Mouse (Mus musculus) heart, postnatal 0 days (tissue): ENCODE data around the gene Slc26a1. TPM values are rescaled to one million over a fixed set of nuclear protein-coding genes. Genes with fewer than 3 reads are reported as not detected.
A peak's percentile ranks its signal among the peaks of the same experiment; 100 is the strongest.

Source experiments
- ATAC-seq: fragments of 200-750 bp; cut with Nextera tagmentation; 2 replicates; pipeline ENCODE4 v1.8.0; 2017; ENCODE audit warnings: low read depth, moderate number of reproducible peaks, moderate library complexity; ENCODE audit not compliant: insufficient read depth
- DNase-seq: peaks from one replicate; pipeline ENCODE4 v3.0.0-alpha.2; 2016; ENCODE audit warnings: low spot score
- H3K27ac ChIP-seq: fragments of 300-500 bp; sonication (generic); 2 replicates; pipeline ENCODE4 v1.5.1; 2014; ENCODE audit warnings: low read depth, mild to moderate bottlenecking
- H3K27me3 ChIP-seq: fragments of 300-500 bp; sonication (generic); 2 replicates; pipeline ENCODE4 v1.6.1; 2014; ENCODE audit warnings: low read length, mixed read lengths; ENCODE audit not compliant: control insufficient read depth, insufficient read depth
- H3K36me3 ChIP-seq: fragments of 300-500 bp; sonication (generic); replicated peaks from 2 replicates; pipeline ENCODE4 v1.6.1; 2014; ENCODE audit warnings: low read length, mixed read lengths; ENCODE audit not compliant: control insufficient read depth, insufficient read depth
- H3K4me1 ChIP-seq: fragments of 300-500 bp; sonication (generic); 2 replicates; pipeline ENCODE4 v1.6.1; 2014; ENCODE audit warnings: antibody characterized with exemption; ENCODE audit not compliant: control insufficient read depth, insufficient read depth
- H3K4me2 ChIP-seq: fragments of 300-500 bp; sonication (generic); 2 replicates; pipeline ENCODE4 v1.6.1; 2014; ENCODE audit warnings: low read depth, mild to moderate bottlenecking, low read length, moderate library complexity
- H3K4me3 ChIP-seq: fragments of 300-500 bp; sonication (generic); 2 replicates; pipeline ENCODE4 v1.5.1; 2014; ENCODE audit warnings: low read depth, low read length
- H3K9ac ChIP-seq: fragments of 300-500 bp; sonication (generic); replicated peaks from 2 replicates; pipeline ENCODE4 v1.6.1; 2014; ENCODE audit warnings: low read depth, low read length, mixed read lengths
- H3K9me3 ChIP-seq: fragments of 300-500 bp; sonication (generic); replicated peaks from 2 replicates; pipeline ENCODE4 v1.6.1; 2016; ENCODE audit warnings: low read length; ENCODE audit not compliant: control insufficient read depth
- CTCF ChIP-seq: IDR thresholded peaks from 2 replicates; pipeline ENCODE4 v1.5.1; 2016; ENCODE audit warnings: antibody characterized with exemption, control low read depth, low read depth
- EP300 ChIP-seq: IDR thresholded peaks from 2 replicates; pipeline ENCODE4 v1.6.1; 2016; ENCODE audit warnings: antibody characterized with exemption, low read depth
- WGBS: fragments of 180-500 bp; shearing (Covaris S2); extraction: QIAGEN DNeasy Blood & Tissue Kit; methylation state at CpG from one replicate; pipeline ENCODE4 v1.1.7; 2014; 5-methylcytosine and 5-hydroxymethylcytosine counted together
- polyA plus RNA-seq: library from polyadenylated mRNA; unstranded; fragments of >200 nt; fragmentation: Nextera tagmentation; extraction: Ambion mirVana; gene quantifications from 2 replicates; pipeline ENCODE4 v1.2.1, GENCODE M21; 2015
- total RNA-seq: library from RNA; depleted of rRNA; stranded (reverse); fragments of >200 nt; gene quantifications from 2 replicates; pipeline ENCODE4 v1.2.3, GENCODE M21; 2014; ENCODE audit warnings: low replicate concordance

Slc26a1 gene
- total and polyA plus RNA-seq, 2 experiments from 2014 or later: 0.08 to 0.23 TPM

DNA sequence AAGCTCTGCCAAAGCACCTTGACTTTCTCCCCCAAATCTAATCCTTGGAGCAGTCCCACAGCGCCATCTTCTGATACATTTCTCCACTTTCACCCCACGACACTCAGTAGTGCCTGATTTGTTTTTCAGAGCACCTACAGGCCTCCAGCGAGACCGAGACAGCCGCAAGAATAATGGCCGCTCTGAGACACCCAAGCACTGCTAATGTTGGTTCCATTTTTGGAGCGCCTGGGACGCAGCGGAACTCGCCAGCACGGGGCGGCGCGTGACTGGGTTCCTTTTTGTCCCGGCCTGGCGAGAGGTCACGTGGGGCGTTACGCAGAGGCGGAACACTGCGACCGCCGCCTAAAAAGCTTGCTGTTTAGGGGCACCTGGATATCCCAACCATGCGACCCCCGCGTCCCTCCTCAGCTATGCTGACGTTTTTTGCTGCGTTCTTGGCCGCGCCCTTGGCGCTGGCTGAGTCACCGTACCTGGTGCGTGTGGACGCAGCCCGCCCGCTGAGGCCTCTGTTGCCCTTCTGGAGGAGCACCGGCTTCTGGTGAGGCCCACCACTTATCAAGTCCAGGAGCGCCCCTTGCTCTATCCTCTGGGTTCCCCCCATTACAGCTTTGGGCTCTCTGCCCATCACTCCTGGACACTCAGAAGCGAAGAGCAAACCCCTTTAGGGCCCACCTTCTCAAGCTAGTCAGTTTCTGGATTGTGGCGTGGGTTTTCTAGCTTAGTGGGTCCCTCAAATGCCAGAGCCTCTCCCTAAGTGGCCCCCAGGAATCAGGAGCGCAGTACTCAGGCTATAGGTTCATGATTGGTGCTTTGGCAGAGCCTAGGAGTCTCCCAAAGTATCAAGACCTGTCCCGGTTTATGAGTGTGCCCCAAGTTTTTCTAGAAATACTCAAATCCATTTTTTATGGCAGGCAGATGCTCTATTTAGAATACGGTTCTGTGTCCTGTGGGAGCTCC lies 6.1 kb downstream of the Slc26a1 start, which contains the start of gene Dgkq:
TSS of gene Dgkq (minus strand) at position 696 of the 960 bp plus-strand sequence.
- peak; percentile 89 for ATAC-seq
- Histone ChIP-seq H3K36me3 (peaks cover 10% of the 10 kb centered on the region; the same call in 1 of the 2 replicates), H3K9me3 (no peaks in the 10 kb centered on the region), H3K27ac (peak within 1 kb of the TSS; percentile 91), H3K4me1 (peaks cover 19% of the 10 kb centered on the region; the same call in 1 of the 2 replicates), H3K4me2 (peak within 1 kb of the TSS; percentile 69), H3K9ac (peak within 1 kb of the TSS; percentile 69), H3K27me3 (0 out of 2 replicates have a peak, but pooled peaks cover 2% of the 10 kb centered on the region), H3K4me3 (peak within 1 kb of the TSS; percentile 55)
- peak; percentile 86 for DNase-seq
- 4% methylated on average over 43 of the region's 43 CpGs for WGBS
- TF ChIP-seq EP300: peak; percentile 76; the same call in 1 of the 2 replicates
- TF ChIP-seq CTCF: peak; percentile 62

GRCm38 (mm10) chr5:108668387-108668932 lies 6.9 kb downstream of the Slc26a1 start:
- H3K9ac ChIP-seq: peak overlapping the region; percentile 69; the same call in 1 of the 2 replicates
- 7% methylated on average over 3 of the region's 3 CpGs for WGBS
- H3K4me1 ChIP-seq: peaks cover 19% of the 10 kb centered on the region; the same call in 1 of the 2 replicates
- H3K27me3 ChIP-seq: 0 out of 2 replicates have a peak, but pooled peaks cover 2% of the 10 kb centered on the region
- peaks cover 10% of the 10 kb centered on the region; the same call in 1 of the 2 replicates for H3K36me3 ChIP-seq
- H3K9me3 ChIP-seq: no peaks in the 10 kb centered on the region
- ATAC-seq (no peak), DNase-seq (peak; percentile 10)
- H3K4me3 ChIP-seq: peak overlapping the region; percentile 55
- H3K4me2 ChIP-seq: peak overlapping the region; percentile 69
- TF ChIP-seq CTCF (no peak), EP300 (no peak)
- peak overlapping the region; percentile 91 for H3K27ac ChIP-seq

DNA sequence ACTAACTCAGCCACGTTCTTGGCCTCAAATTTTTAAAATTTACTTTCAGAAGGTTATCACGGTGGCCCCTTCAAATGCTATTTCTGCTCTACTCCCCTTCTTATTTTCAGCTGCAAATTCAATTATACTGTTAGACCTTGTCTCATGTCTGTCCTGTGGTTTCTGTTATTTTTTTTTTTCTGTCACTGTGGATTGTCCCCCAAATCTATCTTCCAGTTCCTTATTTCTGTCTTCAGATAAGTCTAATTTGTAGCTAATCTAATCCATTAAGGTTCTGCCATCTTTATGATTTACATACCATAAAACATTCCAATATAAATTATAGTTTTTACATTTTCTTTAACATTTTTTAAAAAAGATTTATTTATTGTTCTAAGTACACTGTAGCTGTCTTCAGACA lies 8.0 kb downstream of the Slc26a1 start:
- 73% methylated on average over 2 of the region's 2 CpGs for WGBS
- H3K27ac ChIP-seq: no peak overlapping the region
- TF ChIP-seq EP300: no peak
- H3K36me3 ChIP-seq: peaks cover under 1% of the 10 kb centered on the region; the same call in 1 of the 2 replicates
- H3K4me2 ChIP-seq: no peak overlapping the region
- no peaks in the 10 kb centered on the region for H3K9me3 ChIP-seq
- no peak overlapping the region for H3K9ac ChIP-seq
- H3K27me3 ChIP-seq: 0 out of 2 replicates have a peak, but pooled peaks cover 5% of the 10 kb centered on the region
- DNase-seq (no peak), ATAC-seq (no peak)
- no peak overlapping the region for H3K4me3 ChIP-seq
- H3K4me1 ChIP-seq: peaks cover 19% of the 10 kb centered on the region; the same call in 1 of the 2 replicates

DNA sequence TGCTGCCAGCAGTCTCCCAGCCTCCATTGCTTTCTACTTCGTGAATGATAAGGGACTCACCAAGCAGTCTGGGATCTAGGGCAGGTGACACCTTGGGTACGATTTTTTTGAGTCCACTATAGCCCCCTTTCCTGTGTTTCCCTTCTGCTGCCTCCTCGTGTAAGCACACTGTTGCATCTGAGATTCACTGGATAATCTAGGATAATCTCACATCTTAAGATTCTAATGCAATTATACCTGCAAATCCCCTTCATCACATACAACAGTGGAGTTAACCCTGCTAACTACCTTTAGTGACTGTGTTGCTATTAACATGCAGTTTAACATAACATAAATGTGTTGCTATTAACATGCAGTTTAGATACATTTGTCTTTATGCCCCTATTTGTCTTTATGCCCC lies 10.3 kb downstream of the Slc26a1 start:
- no peak for DNase-seq
- 38% methylated on average over 3 of the region's 3 CpGs for WGBS
- H3K27ac ChIP-seq: no peak overlapping the region
- TF ChIP-seq EP300 (no peak), CTCF (no peak)
- H3K4me2 ChIP-seq: no peak overlapping the region
- H3K9ac ChIP-seq: no peak overlapping the region
- H3K9me3 ChIP-seq: no peaks in the 10 kb centered on the region
- peaks cover 16% of the 10 kb centered on the region; the same call in 1 of the 2 replicates for H3K4me1 ChIP-seq
- H3K36me3 ChIP-seq: no peaks in the 10 kb centered on the region
- ATAC-seq: no peak
- 0 out of 2 replicates have a peak, but pooled peaks cover 5% of the 10 kb centered on the region for H3K27me3 ChIP-seq
- H3K4me3 ChIP-seq: no peak overlapping the region

DNA sequence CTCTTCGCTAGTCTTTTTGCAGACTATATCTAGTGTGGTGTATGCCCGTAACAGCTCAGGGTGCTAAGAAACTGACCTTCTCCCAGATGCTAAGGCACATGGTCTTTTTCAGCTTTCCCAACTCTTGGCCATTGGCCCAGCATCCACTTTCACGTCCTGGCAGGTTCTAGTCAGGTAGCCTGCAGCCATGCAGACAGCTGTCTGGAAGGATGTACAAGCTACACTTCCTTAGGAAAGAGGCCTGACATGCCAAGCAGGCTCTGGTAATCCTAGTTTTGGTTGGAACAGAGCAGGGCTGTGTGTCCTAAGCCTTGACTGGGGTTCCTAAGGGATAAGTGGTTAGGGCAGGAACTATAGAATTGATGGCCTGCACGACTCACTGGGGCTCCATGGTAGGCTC lies 12.6 kb downstream of the Slc26a1 start:
- ATAC-seq (no peak), DNase-seq (no peak)
- peaks cover 6% of the 10 kb centered on the region; the same call in 1 of the 2 replicates for H3K4me1 ChIP-seq
- H3K27ac ChIP-seq: no peak overlapping the region
- H3K27me3 ChIP-seq: 0 out of 2 replicates have a peak, but pooled peaks cover 5% of the 10 kb centered on the region
- TF ChIP-seq EP300 (no peak), CTCF (no peak)
- no peaks in the 10 kb centered on the region for H3K9me3 ChIP-seq
- no peak overlapping the region for H3K9ac ChIP-seq
- no peak overlapping the region for H3K4me3 ChIP-seq
- WGBS: 77% methylated on average over 4 of the region's 4 CpGs
- 0 out of 2 replicates have a peak, but pooled peaks cover 4% of the 10 kb centered on the region for H3K36me3 ChIP-seq
- no peak overlapping the region for H3K4me2 ChIP-seq
